Mouse (Mus musculus) G1E (cell line): ENCODE measurements around the gene Pik3r2.

Experiments
- CTCF ChIP-seq: IDR thresholded peaks from 2 replicates; pipeline ENCODE4 v1.5.1; 2012; ENCODE audit warnings: low read depth, low read length, inconsistent platforms, mixed read lengths
- TAL1 ChIP-seq: conservative IDR thresholded peaks from 2 replicates; pipeline ENCODE4 v1.6.1; 2012; ENCODE audit warnings: low read depth, low read length, inconsistent platforms, mixed read lengths

DNA sequence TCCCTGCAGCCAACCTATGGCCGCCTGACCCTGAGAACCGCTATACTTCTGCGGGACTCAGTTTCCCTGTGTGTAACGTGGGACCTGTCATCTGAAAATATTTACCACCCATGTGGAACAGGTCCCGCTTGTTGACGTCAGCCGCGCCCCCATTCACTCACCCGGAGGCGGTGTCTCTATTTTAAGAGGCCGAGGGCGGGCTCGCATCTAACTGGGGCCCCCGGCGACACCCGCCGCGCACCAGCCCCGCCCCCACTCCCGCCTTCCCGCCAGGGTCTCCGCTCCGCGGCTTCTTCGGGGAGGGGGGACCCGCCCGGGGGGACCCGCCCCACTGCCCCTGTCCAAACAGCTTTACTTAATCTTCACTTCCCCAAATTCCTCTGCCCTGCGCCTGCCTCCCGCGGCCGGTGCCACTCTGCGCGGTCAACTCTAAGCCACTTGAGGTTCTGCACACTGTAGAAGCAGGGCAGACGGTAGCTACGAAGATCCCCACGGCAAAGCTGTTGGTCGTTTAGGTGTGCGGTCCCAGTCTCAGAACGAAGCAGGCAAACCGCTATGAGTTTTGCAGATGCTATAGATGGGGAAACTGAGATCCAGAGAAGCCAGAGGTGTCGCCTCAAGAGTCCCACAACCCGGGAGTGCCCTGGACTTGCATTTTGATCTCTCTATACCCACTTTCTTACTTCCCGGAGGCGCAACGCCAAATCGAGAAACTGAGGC lies 27.4 kb upstream of the Pik3r2 start:
- no peak for TF ChIP-seq TAL1
- TF ChIP-seq CTCF: no peak
